Mouse (Mus musculus) thymus, adult 2 months (tissue): ENCODE results near the gene Jph4.

Experiments
- CTCF ChIP-seq: fragments of 200-500 bp; IDR thresholded peaks from 2 replicates; pipeline ENCODE4 v1.5.1; 2012; ENCODE audit warnings: mild to moderate bottlenecking, control low read depth, low read length, moderate library complexity, borderline replicate concordance; ENCODE audit not compliant: control insufficient read depth, poor library complexity, insufficient read depth; ENCODE audit errors: extremely low read depth
- POLR2A ChIP-seq: fragments of 200-500 bp; IDR thresholded peaks from 2 replicates; pipeline ENCODE4 v1.6.1; 2012; ENCODE audit warnings: mild to moderate bottlenecking, low read length, control low read depth, moderate library complexity; ENCODE audit not compliant: control insufficient read depth, poor library complexity, insufficient read depth; ENCODE audit errors: extremely low read depth

GRCm38 (mm10) chr14:55076224-55076623 lies 40.5 kb downstream of the Jph4 start:
- TF ChIP-seq CTCF (no peak), POLR2A (no peak)
